Mouse (Mus musculus) ES-E14 (cell line): ENCODE data around the gene Gm10228. TPM values are rescaled to one million over a fixed set of nuclear protein-coding genes. Genes with fewer than 3 reads are reported as not detected.
"Not testable (repeated sequence)": the region's sequence is repeated elsewhere in the genome, so short reads cannot be mapped to it uniquely, and the experiment has no call there.

Source experiments
- DNase-seq: peaks from one replicate; pipeline ENCODE4 v3.0.0-alpha.2; 2013; ENCODE audit warnings: low read depth, low spot score
- H3K27ac ChIP-seq: 2 replicates; pipeline ENCODE4 v1.5.1; 2012; ENCODE audit warnings: low read depth, mild to moderate bottlenecking, low read length, moderate library complexity, mixed read lengths; ENCODE audit not compliant: poor library complexity, insufficient read depth, severe bottlenecking
- H3K36me3 ChIP-seq: 2 replicates; pipeline ENCODE4 v1.6.1; 2012; ENCODE audit warnings: mild to moderate bottlenecking, low read length, moderate library complexity, mixed read lengths; ENCODE audit not compliant: control insufficient read depth, poor library complexity, insufficient read depth, severe bottlenecking
- H3K4me1 ChIP-seq, 2 experiments: fragments of 150-350 bp in 1 of 2; sonication (generic) in 1 of 2; 2 replicates each; pipeline ENCODE4 v1.6.1; 2012; ENCODE audit warnings: low read length in 2 of 2, mild to moderate bottlenecking in 1 of 2, mixed read lengths in 1 of 2; ENCODE audit not compliant: control insufficient read depth in 2 of 2, insufficient read depth in 2 of 2, poor library complexity in 1 of 2
- H3K4me3 ChIP-seq, 2 experiments: fragments of 150-350 bp in 1 of 2; sonication (generic) in 1 of 2; 2 replicates each; pipeline ENCODE4 v1.5.1; 2012; ENCODE audit warnings: low read length in 2 of 2, low read depth in 1 of 2, mild to moderate bottlenecking in 1 of 2, mixed read lengths in 1 of 2; ENCODE audit not compliant: insufficient read depth in 1 of 2, poor library complexity in 1 of 2, severe bottlenecking in 1 of 2
- H3K9ac ChIP-seq: 2 replicates; pipeline ENCODE4 v1.6.1; 2012; ENCODE audit warnings: low read depth, mild to moderate bottlenecking, low read length, mixed read lengths; ENCODE audit not compliant: poor library complexity, insufficient read depth, severe bottlenecking
- H3K9me3 ChIP-seq: fragments of 150-350 bp; sonication (generic); 2 replicates; pipeline ENCODE4 v1.6.1; 2012; ENCODE audit warnings: low read depth, mild to moderate bottlenecking, low read length; ENCODE audit not compliant: control insufficient read depth, insufficient read depth
- CHD2 ChIP-seq: IDR thresholded peaks from 2 replicates; pipeline ENCODE4 v1.6.1; 2014; ENCODE audit warnings: mild to moderate bottlenecking, low read depth, low read length, inconsistent platforms
- HCFC1 ChIP-seq: IDR thresholded peaks from 2 replicates; pipeline ENCODE4 v1.6.1; 2012; ENCODE audit warnings: low read length, inconsistent platforms, borderline replicate concordance; ENCODE audit not compliant: insufficient read depth
- MAFK ChIP-seq: IDR thresholded peaks from 2 replicates; pipeline ENCODE4 v1.6.1; 2014; ENCODE audit warnings: mild to moderate bottlenecking, low read depth, low read length, inconsistent platforms; ENCODE audit not compliant: insufficient read depth
- ZC3H11A ChIP-seq: IDR thresholded peaks from 2 replicates; pipeline ENCODE4 v1.6.1; 2012; ENCODE audit warnings: low read depth, mild to moderate bottlenecking, inconsistent platforms, low read length, borderline replicate concordance
- ZNF384 ChIP-seq: IDR thresholded peaks from 2 replicates; pipeline ENCODE4 v1.6.1; 2012; ENCODE audit warnings: low read depth, low read length, inconsistent platforms
- in situ Hi-C, 2 experiments: fragments of 600-800 bp; cut with MboI; formaldehyde crosslinking; loops; one replicate each; pipeline ENCODE4 v1.15.1; 2025; ENCODE audit warnings: low sequenced_read_pairs in 2 of 2, inconsistent platforms in 1 of 2; ENCODE audit not compliant: unreplicated experiment in 2 of 2
- total RNA-seq: library from RNA; depleted of rRNA; stranded (reverse); fragments of 300-350 nt; gene quantifications from 2 replicates; pipeline ENCODE4 v1.2.3, GENCODE M21; 2012; rRNA removed

Gm10228 gene
- total RNA-seq: not detected in 2 replicates

GRCm38 (mm10) chr16:89041372-89041771 lies at the start of gene Gm10228:
Gm10228 (minus strand) TSS chr16:89041472.
- H3K4me1 ChIP-seq, DNase-seq: not testable (repeated sequence)

GRCm38 (mm10) chr16:89071041-89071440 lies 29.8 kb upstream of the Gm10228 start:
- in situ Hi-C loops, H3K27ac ChIP-seq, H3K9me3 ChIP-seq, H3K9ac ChIP-seq, H3K4me3 ChIP-seq, H3K36me3 ChIP-seq, H3K4me1 ChIP-seq: not testable (repeated sequence)
- peak; percentile 41 for DNase-seq

More at GRCm38 (mm10) chr16:89041372-89041771, at the start of gene Gm10228:
- H3K9me3 ChIP-seq, H3K36me3 ChIP-seq, H3K27ac ChIP-seq, H3K4me3 ChIP-seq, in situ Hi-C loops, H3K9ac ChIP-seq: not testable (repeated sequence)

GRCm38 (mm10) chr16:89063902-89064301 lies 22.6 kb upstream of the Gm10228 start, which contains the start of gene 1110025L11Rik:
1110025L11Rik (minus strand) TSS chr16:89064002.
- H3K4me3 ChIP-seq, DNase-seq, H3K9ac ChIP-seq, H3K27ac ChIP-seq, H3K4me1 ChIP-seq, in situ Hi-C loops, H3K36me3 ChIP-seq, H3K9me3 ChIP-seq: not testable (repeated sequence)

- DNase-seq: no peak
- H3K9ac ChIP-seq: no peak within 1 kb of the TSS
- no peaks in the 10 kb centered on the region for H3K36me3 ChIP-seq
- no peak within 1 kb of the TSS for H3K4me3 ChIP-seq
- no peaks in the 10 kb centered on the region for H3K9me3 ChIP-seq
- no peaks in the 10 kb centered on the region for H3K4me1 ChIP-seq
- in situ Hi-C loops: no loop called here
- TF ChIP-seq MAFK (no peak), HCFC1 (no peak), ZC3H11A (no peak), CHD2 (no peak), ZNF384 (no peak)
- H3K27ac ChIP-seq: no peak within 1 kb of the TSS
These were observed 6.5 kb upstream of the Gm10228 start, which contains the start of gene Krtap6-5 for GRCm38 (mm10) chr16:89047783-89048182. Krtap6-5 (minus strand) TSS chr16:89047883.

- H3K27ac ChIP-seq, H3K4me1 ChIP-seq, H3K4me3 ChIP-seq, DNase-seq, H3K9ac ChIP-seq, H3K36me3 ChIP-seq, H3K9me3 ChIP-seq, in situ Hi-C loops: not testable (repeated sequence)
These were observed 9.9 kb downstream of the Gm10228 start, which contains the start of gene Krtap6-1 for GRCm38 (mm10) chr16:89031399-89031798. Krtap6-1 (plus strand) TSS chr16:89031699.

GRCm38 (mm10) chr16:89014984-89015383 lies 26.3 kb downstream of the Gm10228 start, which contains the start of gene Gm10229:
Gm10229 (plus strand) TSS chr16:89015284.
- H3K27ac ChIP-seq, H3K9ac ChIP-seq, DNase-seq, H3K4me1 ChIP-seq, H3K36me3 ChIP-seq, H3K4me3 ChIP-seq, H3K9me3 ChIP-seq, in situ Hi-C loops: not testable (repeated sequence)
